Mouse (Mus musculus) megakaryocyte, embryonic 14.5 days (primary cell): ENCODE measurements around the gene Dad1. TPM values are rescaled to one million over a fixed set of nuclear protein-coding genes. Genes with fewer than 3 reads are reported as not detected.

Experiments used
- H3K27me3 ChIP-seq: replicated peaks from 2 replicates; pipeline ENCODE3; 2012; ENCODE audit warnings: inconsistent platforms
- H3K36me3 ChIP-seq: replicated peaks from 2 replicates; pipeline ENCODE3; 2012; ENCODE audit warnings: low read length, inconsistent platforms, mixed read lengths
- H3K4me1 ChIP-seq: 2 replicates; pipeline ENCODE4 v1.6.1; 2012; ENCODE audit warnings: inconsistent platforms
- H3K4me3 ChIP-seq: replicated peaks from 2 replicates; pipeline ENCODE3; 2012; ENCODE audit warnings: moderate library complexity, mild to moderate bottlenecking, inconsistent platforms
- H3K9me3 ChIP-seq: 2 replicates; pipeline ENCODE4 v1.6.1; 2012; ENCODE audit warnings: inconsistent platforms
- FLI1 ChIP-seq: IDR thresholded peaks from 2 replicates; pipeline ENCODE4 v1.6.1; 2012; ENCODE audit warnings: low read length, inconsistent platforms, mixed read lengths
- GATA1 ChIP-seq: IDR thresholded peaks from 3 replicates; pipeline ENCODE4 v1.6.1; 2012; ENCODE audit warnings: mixed read lengths, low read length, inconsistent platforms, borderline replicate concordance
- polyA plus RNA-seq: library from polyadenylated mRNA; stranded (reverse); fragments of >175 nt; gene quantifications from 2 replicates; pipeline ENCODE4 v1.2.3, GENCODE M21; 2012; ENCODE audit warnings: low replicate concordance; ENCODE audit not compliant: insufficient read depth

Dad1 gene
- polyA plus RNA-seq, 1 experiment, result 54.8 TPM

DNA sequence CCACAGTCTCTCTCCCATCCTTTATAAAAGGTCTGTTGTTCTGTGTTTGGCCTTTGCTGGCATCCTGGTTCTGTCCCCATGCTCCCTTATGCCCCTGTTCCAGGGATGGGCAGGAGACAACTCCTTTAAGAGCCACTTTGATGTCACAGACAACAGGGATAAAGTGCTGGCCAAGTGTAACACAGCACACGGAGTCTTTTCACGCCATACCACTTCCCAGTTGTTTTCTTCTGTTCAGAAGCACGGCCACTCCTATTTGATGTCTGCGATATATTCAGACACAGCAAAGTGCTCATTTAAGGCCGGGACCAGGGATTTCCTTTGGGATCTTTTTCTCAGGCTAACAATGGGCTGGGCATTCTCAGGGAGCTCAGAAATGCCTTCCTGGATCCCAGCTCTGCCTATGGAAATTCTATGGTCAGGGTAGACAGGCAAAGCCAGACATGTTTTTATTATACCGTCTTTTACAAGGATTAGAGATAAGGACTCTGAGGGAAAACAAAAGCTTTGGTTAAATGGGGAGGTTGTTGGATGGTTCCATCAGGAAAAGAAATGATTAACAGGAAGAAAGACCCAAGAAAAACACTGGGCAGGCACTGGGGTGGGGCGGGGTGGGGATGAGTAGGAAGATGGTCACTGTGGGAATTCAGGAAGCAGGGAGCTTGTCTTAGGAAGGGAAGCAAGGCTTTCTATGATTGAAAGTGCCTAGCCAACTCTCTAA, 63.4 kb downstream of the Dad1 start:
- no peak overlapping the region for H3K4me3 ChIP-seq
- H3K9me3 ChIP-seq, result no peaks in the 10 kb centered on the region
- TF ChIP-seq GATA1 (no peak), FLI1 (no peak)
- peaks cover 16% of the 10 kb centered on the region for H3K27me3 ChIP-seq
- H3K4me1 ChIP-seq, result no peaks in the 10 kb centered on the region
- no peaks in the 10 kb centered on the region for H3K36me3 ChIP-seq

DNA sequence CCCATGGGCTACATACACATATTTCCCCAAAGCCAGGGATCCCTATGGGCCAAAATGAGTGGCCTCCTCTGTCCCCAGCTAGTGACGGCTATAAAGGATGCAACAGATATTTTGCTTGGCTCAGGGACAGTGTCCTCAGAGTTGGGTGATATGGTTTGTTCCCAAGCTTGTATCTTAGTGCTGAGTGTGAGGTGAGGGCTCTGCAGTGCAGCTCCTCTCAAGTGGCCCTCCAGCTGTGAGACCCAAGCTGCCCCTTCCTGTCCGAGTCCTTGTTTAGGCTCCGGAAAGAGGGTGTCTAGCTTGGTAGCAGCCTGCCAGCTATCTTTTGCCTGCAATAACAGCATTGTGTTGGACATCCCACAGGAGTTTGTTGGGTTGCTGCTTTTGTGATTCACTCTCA, 64.6 kb downstream of the Dad1 start:
- H3K4me1 ChIP-seq, result no peaks in the 10 kb centered on the region
- no peak overlapping the region for H3K4me3 ChIP-seq
- no peaks in the 10 kb centered on the region for H3K36me3 ChIP-seq
- TF ChIP-seq FLI1, result no peak
- no peak for TF ChIP-seq GATA1
- H3K27me3 ChIP-seq, result peaks cover 16% of the 10 kb centered on the region
- H3K9me3 ChIP-seq, result no peaks in the 10 kb centered on the region

DNA sequence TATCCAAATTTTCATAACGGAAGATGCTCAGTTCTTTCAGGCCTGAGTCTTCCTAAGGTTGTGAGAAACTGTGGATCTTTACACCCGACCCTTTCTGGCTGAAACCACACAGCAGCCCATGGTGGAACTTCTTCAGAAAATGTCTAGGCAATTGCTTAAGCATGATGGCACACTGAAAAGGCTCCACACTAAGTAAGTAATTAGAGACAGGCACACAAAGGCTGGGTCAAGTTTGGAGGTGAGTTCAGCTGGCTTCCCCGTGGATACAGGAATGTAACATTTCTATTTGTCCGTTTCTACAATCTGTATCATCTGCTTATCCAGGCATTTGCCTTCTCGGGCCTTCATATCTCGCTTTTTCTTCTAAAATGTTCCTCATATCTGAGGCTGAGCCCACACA, 66.7 kb downstream of the Dad1 start:
- Histone ChIP-seq H3K36me3 (no peaks in the 10 kb centered on the region), H3K9me3 (no peaks in the 10 kb centered on the region), H3K27me3 (peaks cover 21% of the 10 kb centered on the region), H3K4me3 (no peak overlapping the region), H3K4me1 (no peaks in the 10 kb centered on the region)
- TF ChIP-seq GATA1 (no peak), FLI1 (no peak)

Other genes starting within 250 kb of the Dad1 start
- 17.3 and 19.7 TPM in 2 replicates for gene Abhd4, start 84 bp upstream of the Dad1 start, polyA plus RNA-seq
- not detected in 2 replicates for gene Olfr49, start 30.8 kb upstream of the Dad1 start, polyA plus RNA-seq
- 42.4 and 55.2 TPM in 2 replicates for gene Oxa1l, start 106.7 kb upstream of the Dad1 start, polyA plus RNA-seq
- gene Slc7a7, start 163.7 kb upstream of the Dad1 start, polyA plus RNA-seq, result 1.6 TPM in 1 of 2 replicates, not detected in the other
- gene Mrpl52, start 172.8 kb upstream of the Dad1 start, polyA plus RNA-seq, result 822 and 954 TPM in 2 replicates
- gene Mmp14, start 177.5 kb upstream of the Dad1 start, polyA plus RNA-seq, result 2.3 and 20.3 TPM in 2 replicates
- 312 and 469 TPM in 2 replicates for gene Lrp10, start 210.0 kb upstream of the Dad1 start, polyA plus RNA-seq
- gene Rem2, start 222.0 kb upstream of the Dad1 start, polyA plus RNA-seq, result 0.30 and 2.1 TPM in 2 replicates